Mouse (Mus musculus) heart, embryonic 16.5 days (tissue): Measurements from ENCODE around the gene Crygd. TPM values are rescaled to one million over a fixed set of nuclear protein-coding genes. Genes with fewer than 3 reads are reported as not detected.
"Not testable (repeated sequence)": the region's sequence is repeated elsewhere in the genome, so short reads cannot be mapped to it uniquely, and the experiment has no call there.

Experiments used
- ATAC-seq: fragments of 200-750 bp; cut with Nextera tagmentation; replicated peaks from 2 replicates; pipeline ENCODE4 v1.8.0; 2017; ENCODE audit warnings: moderate number of reproducible peaks; ENCODE audit not compliant: insufficient read depth, low FRiP score; ENCODE audit errors: extremely low read depth
- H3K27ac ChIP-seq: fragments of 300-500 bp; sonication (generic); 2 replicates; pipeline ENCODE4 v1.5.1; 2014; ENCODE audit warnings: mild to moderate bottlenecking, low read length, control low read depth, moderate library complexity
- H3K27me3 ChIP-seq: fragments of 300-500 bp; sonication (generic); 2 replicates; pipeline ENCODE4 v1.6.1; 2014; ENCODE audit warnings: low read length, mixed read lengths; ENCODE audit not compliant: control insufficient read depth, insufficient read depth
- H3K36me3 ChIP-seq: fragments of 300-500 bp; sonication (generic); 2 replicates; pipeline ENCODE4 v1.6.1; 2014; ENCODE audit not compliant: control insufficient read depth, insufficient read depth
- H3K4me1 ChIP-seq: fragments of 300-500 bp; sonication (generic); 2 replicates; pipeline ENCODE4 v1.6.1; 2014; ENCODE audit warnings: low read length, mixed read lengths; ENCODE audit not compliant: control insufficient read depth, insufficient read depth
- H3K4me2 ChIP-seq: fragments of 300-500 bp; sonication (generic); 2 replicates; pipeline ENCODE4 v1.6.1; 2014; ENCODE audit warnings: low read depth, mild to moderate bottlenecking, control low read depth, low read length
- H3K4me3 ChIP-seq: fragments of 300-500 bp; sonication (generic); 2 replicates; pipeline ENCODE4 v1.5.1; 2014; ENCODE audit warnings: mild to moderate bottlenecking, control low read depth, low read length
- H3K9ac ChIP-seq: fragments of 300-500 bp; sonication (generic); 2 replicates; pipeline ENCODE4 v1.6.1; 2014; ENCODE audit warnings: low read length, control low read depth
- H3K9me3 ChIP-seq: fragments of 300-500 bp; sonication (generic); replicated peaks from 2 replicates; pipeline ENCODE4 v1.6.1; 2016; ENCODE audit warnings: low read length; ENCODE audit not compliant: control insufficient read depth
- WGBS: fragments of 180-500 bp; shearing (Covaris S2); extraction: QIAGEN DNeasy Blood & Tissue Kit; methylation state at CpG from one replicate; pipeline ENCODE4 v1.1.7; 2014; 5-methylcytosine and 5-hydroxymethylcytosine counted together
- polyA plus RNA-seq: library from polyadenylated mRNA; unstranded; fragments of >200 nt; fragmentation: Nextera tagmentation; extraction: Ambion mirVana; gene quantifications from 2 replicates; pipeline ENCODE4 v1.2.1, GENCODE M21; 2015

Crygd gene
- polyA plus RNA-seq, 1 experiment from 2014 or later: not detected

- Histone ChIP-seq H3K27me3 (no peaks in the 10 kb centered on the region), H3K27ac (no peak overlapping the region), H3K4me1 (no peaks in the 10 kb centered on the region), H3K9me3 (no peaks in the 10 kb centered on the region), H3K4me2 (no peak overlapping the region), H3K36me3 (no peaks in the 10 kb centered on the region), H3K9ac (no peak overlapping the region), H3K4me3 (no peak overlapping the region)
- WGBS: 58% methylated on average over 7 of the region's 7 CpGs
- ATAC-seq: no peak
These were observed 11.6 kb downstream of the Crygd start for GRCm38 (mm10) chr1:65051696-65052095.

DNA sequence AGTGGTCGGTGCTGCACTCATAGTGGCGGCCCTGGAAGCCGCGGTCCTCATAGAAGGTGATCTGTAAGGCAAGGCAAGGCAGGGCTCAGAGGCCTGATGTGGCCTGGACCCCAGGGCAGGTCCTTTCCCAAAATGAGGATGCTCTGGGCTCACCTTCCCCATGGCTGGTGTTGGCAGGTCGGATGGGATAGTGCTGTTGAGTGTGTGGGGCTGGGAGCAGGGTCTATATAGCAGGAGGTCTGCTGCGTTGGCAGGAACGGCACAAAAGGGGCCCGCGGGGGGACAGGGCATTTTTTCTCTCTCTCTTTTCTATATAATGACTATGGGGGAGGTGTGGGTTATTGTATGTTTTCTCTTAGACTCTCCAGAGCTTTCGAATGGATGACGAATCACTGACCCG, 12.3 kb downstream of the Crygd start, which contains the start of gene Cryge:
Gene Cryge (minus strand): TSS at position 198 of the 400 bp plus-strand sequence.
- 67% methylated on average over 8 of the region's 12 CpGs for WGBS
- not testable (repeated sequence) for H3K9ac ChIP-seq, ATAC-seq, H3K4me2 ChIP-seq, H3K4me3 ChIP-seq, H3K9me3 ChIP-seq, H3K36me3 ChIP-seq, H3K4me1 ChIP-seq, H3K27ac ChIP-seq, H3K27me3 ChIP-seq

DNA sequence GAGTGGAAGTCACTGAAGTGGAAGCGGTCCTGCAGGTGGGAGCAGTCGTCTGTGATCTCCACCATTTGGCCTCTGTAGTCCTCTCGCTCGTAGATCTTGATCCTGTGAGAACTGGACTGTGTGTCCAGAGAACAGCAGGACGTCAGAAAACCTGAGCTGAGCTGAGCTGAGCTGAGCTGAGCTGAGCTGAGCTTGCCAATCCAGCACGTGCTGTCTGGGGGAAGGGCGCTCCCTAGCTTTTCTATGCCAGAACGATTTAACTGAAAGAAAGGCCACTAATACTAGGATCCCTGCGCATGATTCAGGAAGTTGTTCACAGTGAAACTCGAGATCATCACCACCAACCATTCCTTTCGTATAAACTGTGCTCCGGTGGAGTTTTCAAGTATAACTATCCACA, 14.5 kb downstream of the Crygd start:
- WGBS: 57% methylated on average over 12 of the region's 12 CpGs

DNA sequence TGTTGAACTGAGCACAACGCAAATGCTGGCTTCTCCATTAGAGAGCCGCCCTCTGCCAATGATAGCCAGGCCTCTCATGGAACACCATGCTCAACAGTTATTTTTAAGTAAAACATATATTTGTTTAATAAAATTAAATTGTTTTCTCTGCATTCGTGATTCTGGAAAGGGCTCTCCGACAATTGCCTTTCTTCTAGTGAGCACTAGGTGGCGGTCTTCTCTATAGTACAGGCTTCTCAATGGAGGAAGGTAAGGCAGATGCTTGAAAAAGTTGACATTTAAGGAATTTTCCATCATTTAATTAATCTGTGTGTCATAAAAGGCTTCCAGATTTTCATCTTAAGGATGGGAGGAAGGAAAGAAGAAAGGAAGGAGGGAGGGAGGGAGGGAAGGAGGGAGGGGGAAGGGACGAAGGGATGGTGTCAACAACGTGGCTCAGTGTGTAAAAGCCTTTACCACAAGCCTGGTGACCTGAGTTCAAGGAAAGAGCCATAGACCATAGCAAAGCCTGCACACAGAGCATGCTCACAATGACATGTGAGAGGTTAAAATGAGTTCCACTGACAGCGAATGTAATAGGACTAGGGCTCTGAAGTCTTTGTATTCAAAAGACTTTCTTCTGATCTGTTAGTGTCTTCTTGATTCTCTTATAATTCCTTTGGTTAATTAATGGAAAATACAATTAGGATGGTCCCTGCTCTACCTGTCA, 16.7 kb downstream of the Crygd start:
- ATAC-seq: no peak

More for the DNA sequence above, 14.5 kb downstream of the Crygd start:
- Histone ChIP-seq H3K36me3 (no peaks in the 10 kb centered on the region), H3K27me3 (no peaks in the 10 kb centered on the region), H3K27ac (no peak overlapping the region), H3K9ac (no peak overlapping the region), H3K9me3 (no peaks in the 10 kb centered on the region), H3K4me1 (no peaks in the 10 kb centered on the region), H3K4me2 (no peak overlapping the region), H3K4me3 (no peak overlapping the region)
- no peak for ATAC-seq

GRCm38 (mm10) chr1:65043433-65043832, 19.8 kb downstream of the Crygd start:
- H3K36me3 ChIP-seq: no peaks in the 10 kb centered on the region
- H3K9me3 ChIP-seq: no peaks in the 10 kb centered on the region
- ATAC-seq: no peak
- H3K4me1 ChIP-seq: no peaks in the 10 kb centered on the region
- no peak overlapping the region for H3K9ac ChIP-seq
- H3K27me3 ChIP-seq: no peaks in the 10 kb centered on the region
- H3K27ac ChIP-seq: no peak overlapping the region
- WGBS: 75% methylated on average over 2 of the region's 2 CpGs
- no peak overlapping the region for H3K4me3 ChIP-seq
- H3K4me2 ChIP-seq: no peak overlapping the region

More for the DNA sequence above, 16.7 kb downstream of the Crygd start:
- no peaks in the 10 kb centered on the region for H3K4me1 ChIP-seq
- no peaks in the 10 kb centered on the region for H3K36me3 ChIP-seq
- H3K27me3 ChIP-seq: no peaks in the 10 kb centered on the region
- H3K27ac ChIP-seq: no peak overlapping the region
- WGBS: 41% methylated on average over 8 of the region's 8 CpGs
- no peak overlapping the region for H3K4me2 ChIP-seq
- no peaks in the 10 kb centered on the region for H3K9me3 ChIP-seq
- H3K9ac ChIP-seq: no peak overlapping the region
- H3K4me3 ChIP-seq: no peak overlapping the region

GRCm38 (mm10) chr1:65041837-65042236, 21.4 kb downstream of the Crygd start:
- Histone ChIP-seq H3K4me2 (no peak overlapping the region), H3K4me1 (no peaks in the 10 kb centered on the region), H3K4me3 (no peak overlapping the region), H3K9ac (no peak overlapping the region), H3K9me3 (no peaks in the 10 kb centered on the region), H3K36me3 (no peaks in the 10 kb centered on the region), H3K27ac (no peak overlapping the region), H3K27me3 (no peaks in the 10 kb centered on the region)
- 87% methylated on average over 3 of the region's 3 CpGs for WGBS
- ATAC-seq: no peak

GRCm38 (mm10) chr1:65040806-65041205, 22.4 kb downstream of the Crygd start:
- H3K4me3 ChIP-seq: no peak overlapping the region
- 67% methylated on average over 6 of the region's 6 CpGs for WGBS
- no peak for ATAC-seq
- H3K27me3 ChIP-seq: no peaks in the 10 kb centered on the region
- H3K27ac ChIP-seq: no peak overlapping the region
- no peaks in the 10 kb centered on the region for H3K36me3 ChIP-seq
- no peak overlapping the region for H3K9ac ChIP-seq
- no peaks in the 10 kb centered on the region for H3K9me3 ChIP-seq
- H3K4me2 ChIP-seq: no peak overlapping the region
- H3K4me1 ChIP-seq: no peaks in the 10 kb centered on the region

- no peak overlapping the region for H3K9ac ChIP-seq
- H3K9me3 ChIP-seq: no peaks in the 10 kb centered on the region
- no peaks in the 10 kb centered on the region for H3K27me3 ChIP-seq
- no peak for ATAC-seq
- H3K36me3 ChIP-seq: no peaks in the 10 kb centered on the region
- H3K27ac ChIP-seq: no peak overlapping the region
- H3K4me1 ChIP-seq: no peaks in the 10 kb centered on the region
- WGBS: 73% methylated on average over 3 of the region's 3 CpGs
- no peak overlapping the region for H3K4me3 ChIP-seq
- H3K4me2 ChIP-seq: no peak overlapping the region
These were observed 23.6 kb downstream of the Crygd start for GRCm38 (mm10) chr1:65039679-65040078.

DNA sequence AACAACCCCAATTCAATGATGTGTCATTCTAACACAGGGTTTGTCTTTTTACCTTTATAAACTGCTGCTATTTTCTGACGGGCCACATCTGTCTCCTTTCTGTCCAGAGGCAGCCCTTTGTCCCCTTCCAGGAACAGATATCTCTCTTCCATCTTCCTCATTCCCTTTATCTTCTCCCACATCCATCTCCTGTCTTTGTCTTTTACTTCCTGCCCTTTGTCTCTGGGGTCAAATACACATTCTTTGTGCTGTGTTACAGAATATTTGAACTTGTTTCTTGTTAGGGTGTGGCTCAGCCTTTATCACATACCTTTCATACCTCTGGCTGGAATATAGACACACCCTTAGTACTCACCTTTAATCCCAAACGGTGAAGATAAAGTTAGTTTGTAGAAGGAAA, 25.7 kb downstream of the Crygd start:
- no peak overlapping the region for H3K4me2 ChIP-seq
- no peaks in the 10 kb centered on the region for H3K27me3 ChIP-seq
- H3K9ac ChIP-seq: no peak overlapping the region
- no peaks in the 10 kb centered on the region for H3K4me1 ChIP-seq
- no peak for ATAC-seq
- no peak overlapping the region for H3K4me3 ChIP-seq
- no peaks in the 10 kb centered on the region for H3K36me3 ChIP-seq
- H3K27ac ChIP-seq: no peak overlapping the region
- no peaks in the 10 kb centered on the region for H3K9me3 ChIP-seq
- 44% methylated on average over 2 of the region's 2 CpGs for WGBS
